14 mouse cellular contexts compared by ENCODE assay signal in the genomic region with DNA sequence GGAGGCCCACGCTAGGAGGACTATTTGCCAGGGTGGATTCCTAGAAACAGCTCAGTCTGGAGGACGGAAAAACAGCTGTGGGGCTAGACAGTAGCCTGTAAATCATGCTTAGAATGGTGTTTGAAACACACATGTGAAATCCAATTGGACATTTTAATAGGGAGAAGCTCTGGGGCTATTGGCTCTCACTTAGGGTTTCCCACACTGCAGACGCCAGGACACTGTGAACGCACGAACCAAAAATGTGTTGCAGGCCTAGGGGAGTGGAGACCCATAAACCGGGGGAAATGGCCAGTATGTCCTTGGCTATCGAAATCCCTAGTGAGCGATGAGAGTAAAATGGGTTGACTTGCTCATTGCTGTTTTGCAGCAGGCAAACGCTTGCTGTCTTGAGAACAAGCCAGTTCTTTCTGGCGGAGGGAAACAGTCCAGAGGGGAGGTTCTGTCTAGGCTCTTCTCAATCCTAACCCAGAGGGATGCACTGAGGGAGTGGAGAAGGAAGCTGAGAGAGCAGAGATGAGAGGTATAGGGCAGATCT.
DNase-seq lines count a peak whose midpoint lies in the region; ATAC-seq and TF ChIP-seq lines count a peak whose summit lies in the region.
"Had no signal": no experiment of that assay in that cellular context is flagged by ENCODE, and none has a peak within 500 bp of the region (broad histone marks: within the 10 kb centered on the region; RNA-seq: fewer than 3 reads in every experiment).

No protein-coding gene starts in this region.

- H3K4me3 ChIP-seq in forebrain, embryonic 13.5 days: no peak overlapping the region
- H3K4me3 ChIP-seq in forebrain, embryonic 15.5 days: no peak overlapping the region
- no peak overlapping the region for H3K4me3 ChIP-seq in midbrain, postnatal 0 days (ENCODE audit: low read depth, low read length)
- H3K4me3 ChIP-seq in midbrain, embryonic 15.5 days: no peak overlapping the region
- no peak overlapping the region for H3K4me3 ChIP-seq in intestine, embryonic 14.5 days (ENCODE audit: low read depth, low read length)
- H3K4me3 ChIP-seq: embryonic facial prominence, embryonic 12.5 days; neural tube, embryonic 12.5 days had no signal

- H3K27me3 ChIP-seq in forebrain, embryonic 13.5 days: no peaks in the 10 kb centered on the region
- no peaks in the 10 kb centered on the region for H3K27me3 ChIP-seq in forebrain, embryonic 15.5 days
- no peaks in the 10 kb centered on the region for H3K27me3 ChIP-seq in midbrain, postnatal 0 days (ENCODE audit: insufficient read depth, low read length)
- H3K27me3 ChIP-seq in midbrain, embryonic 15.5 days (replicated peaks): no peaks in the 10 kb centered on the region
- no peaks in the 10 kb centered on the region for H3K27me3 ChIP-seq in intestine, embryonic 14.5 days (replicated peaks; ENCODE audit: control insufficient read depth, insufficient read depth, low read length)
- H3K27me3 ChIP-seq: embryonic facial prominence, embryonic 12.5 days; neural tube, embryonic 12.5 days had no signal

- peak overlapping the region; percentile 10; the same call in 1 of the 2 replicates for H3K27ac ChIP-seq in forebrain, embryonic 13.5 days
- H3K27ac ChIP-seq in forebrain, embryonic 15.5 days (replicated peaks): no peak overlapping the region
- peak overlapping the region; percentile 1; the same call in 1 of the 2 replicates for H3K27ac ChIP-seq in midbrain, postnatal 0 days (ENCODE audit: low read depth, low read length)
- no peak overlapping the region for H3K27ac ChIP-seq in midbrain, embryonic 15.5 days
- H3K27ac ChIP-seq in intestine, embryonic 14.5 days (ENCODE audit: low read depth): no peak overlapping the region; the same call in 1 of the 2 replicates
- H3K27ac ChIP-seq: embryonic facial prominence, embryonic 12.5 days; neural tube, embryonic 12.5 days had no signal

- H3K36me3 ChIP-seq in forebrain, embryonic 13.5 days (ENCODE audit: poor library complexity, severe bottlenecking): peaks cover 79% of the 10 kb centered on the region
- H3K36me3 ChIP-seq in forebrain, embryonic 15.5 days: peaks cover 46% of the 10 kb centered on the region
- H3K36me3 ChIP-seq in midbrain, postnatal 0 days (ENCODE audit: insufficient read depth, low read length): peaks cover 21% of the 10 kb centered on the region
- peaks cover 25% of the 10 kb centered on the region for H3K36me3 ChIP-seq in midbrain, embryonic 15.5 days (replicated peaks)
- peaks cover 25% of the 10 kb centered on the region for H3K36me3 ChIP-seq in intestine, embryonic 14.5 days (ENCODE audit: control insufficient read depth, insufficient read depth, low read length)

- H3K9ac ChIP-seq in forebrain, embryonic 13.5 days: no peak overlapping the region
- no peak overlapping the region for H3K9ac ChIP-seq in forebrain, embryonic 15.5 days (replicated peaks)
- no peak overlapping the region for H3K9ac ChIP-seq in midbrain, postnatal 0 days (replicated peaks; ENCODE audit: low read length, poor library complexity, severe bottlenecking)
- no peak overlapping the region for H3K9ac ChIP-seq in midbrain, embryonic 15.5 days
- H3K9ac ChIP-seq in intestine, embryonic 14.5 days (ENCODE audit: low read length): no peak overlapping the region
- H3K9ac ChIP-seq: embryonic facial prominence, embryonic 12.5 days; neural tube, embryonic 12.5 days had no signal

- no peaks in the 10 kb centered on the region for H3K9me3 ChIP-seq in forebrain, embryonic 13.5 days (replicated peaks)
- H3K9me3 ChIP-seq in forebrain, embryonic 15.5 days: no peaks in the 10 kb centered on the region
- no peaks in the 10 kb centered on the region for H3K9me3 ChIP-seq in midbrain, postnatal 0 days (ENCODE audit: low read length)
- no peaks in the 10 kb centered on the region for H3K9me3 ChIP-seq in midbrain, embryonic 15.5 days
- H3K9me3 ChIP-seq in intestine, embryonic 14.5 days (ENCODE audit: control insufficient read depth, low read length): no peaks in the 10 kb centered on the region
- H3K9me3 ChIP-seq: embryonic facial prominence, embryonic 12.5 days; neural tube, embryonic 12.5 days had no signal

- WGBS in forebrain, embryonic 13.5 days: 84% methylated on average over 10 of the region's 10 CpGs
- WGBS in forebrain, embryonic 15.5 days: 84% methylated on average over 10 of the region's 10 CpGs
- WGBS in midbrain, postnatal 0 days: 78% methylated on average over 10 of the region's 10 CpGs
- WGBS in midbrain, embryonic 15.5 days: 87% methylated on average over 10 of the region's 10 CpGs
- 64% methylated on average over 10 of the region's 10 CpGs for WGBS in intestine, embryonic 14.5 days

- 0 out of 2 replicates have a peak, but pooled peaks cover 3% of the 10 kb centered on the region for H3K4me1 ChIP-seq in forebrain, embryonic 13.5 days
- no peaks in the 10 kb centered on the region for H3K4me1 ChIP-seq in forebrain, embryonic 15.5 days
- H3K4me1 ChIP-seq in midbrain, postnatal 0 days (ENCODE audit: insufficient read depth, low read length): no peaks in the 10 kb centered on the region
- H3K4me1 ChIP-seq in midbrain, embryonic 15.5 days: peaks cover 4% of the 10 kb centered on the region; the same call in 1 of the 2 replicates
- H3K4me1 ChIP-seq in intestine, embryonic 14.5 days (replicated peaks; ENCODE audit: control insufficient read depth, insufficient read depth, low read length): 0 out of 2 replicates have a peak, but pooled peaks cover 5% of the 10 kb centered on the region

- no peak overlapping the region for H3K4me2 ChIP-seq in forebrain, embryonic 13.5 days
- H3K4me2 ChIP-seq in forebrain, embryonic 15.5 days (replicated peaks): no peak overlapping the region
- no peak overlapping the region for H3K4me2 ChIP-seq in midbrain, postnatal 0 days (ENCODE audit: low read depth, low read length, poor library complexity, severe bottlenecking)
- no peak overlapping the region for H3K4me2 ChIP-seq in midbrain, embryonic 15.5 days
- H3K4me2 ChIP-seq in intestine, embryonic 14.5 days (ENCODE audit: low read length): no peak overlapping the region
- H3K4me2 ChIP-seq: embryonic facial prominence, embryonic 12.5 days; liver, embryonic 11.5 days; neural tube, embryonic 12.5 days had no signal

- no peak for TF ChIP-seq CTCF in midbrain, postnatal 0 days (IDR thresholded peaks at IDR 0.05)

- no peak for DNase-seq in midbrain, postnatal 0 days (ENCODE audit: low spot score)
- no peak for DNase-seq in intestine, embryonic 14.5 days (ENCODE audit: low spot score)
- DNase-seq in skeletal muscle tissue, adult 2 months (ENCODE audit: low read depth, low spot score): peak; percentile 83
- DNase-seq in T-cell, adult 2 months (ENCODE audit: low spot score): no peak
- no peak for DNase-seq in adrenal gland, postnatal 10 days
- DNase-seq: adrenal gland, adult 2 months; cerebellum, adult 2 months; thymus, postnatal 14 days had no signal

- no peak for ATAC-seq in forebrain, embryonic 13.5 days
- no peak for ATAC-seq in forebrain, embryonic 15.5 days (replicated peaks)
- ATAC-seq in midbrain, postnatal 0 days (ENCODE audit: low FRiP score): no peak
- ATAC-seq in midbrain, embryonic 15.5 days (replicated peaks): no peak
- 0 out of 2 replicates have a peak, but pooled peaks have one; percentile 23 for ATAC-seq in intestine, embryonic 14.5 days (replicated peaks; ENCODE audit: low FRiP score, low TSS enrichment, low read depth)

Comparison
In these comparisons a context has a peak if more than half of its experiments do, and no peak if none do; other contexts are left out.
1. H3K27ac ChIP-seq: peak in forebrain, embryonic 13.5 days (single experiment) and midbrain, postnatal 0 days (single experiment); none in forebrain, embryonic 15.5 days (single experiment), midbrain, embryonic 15.5 days (single experiment) and intestine, embryonic 14.5 days (single experiment).